Mouse (Mus musculus): Measurements from ENCODE around the gene Trappc3.

The Trappc3 gene

DNA sequence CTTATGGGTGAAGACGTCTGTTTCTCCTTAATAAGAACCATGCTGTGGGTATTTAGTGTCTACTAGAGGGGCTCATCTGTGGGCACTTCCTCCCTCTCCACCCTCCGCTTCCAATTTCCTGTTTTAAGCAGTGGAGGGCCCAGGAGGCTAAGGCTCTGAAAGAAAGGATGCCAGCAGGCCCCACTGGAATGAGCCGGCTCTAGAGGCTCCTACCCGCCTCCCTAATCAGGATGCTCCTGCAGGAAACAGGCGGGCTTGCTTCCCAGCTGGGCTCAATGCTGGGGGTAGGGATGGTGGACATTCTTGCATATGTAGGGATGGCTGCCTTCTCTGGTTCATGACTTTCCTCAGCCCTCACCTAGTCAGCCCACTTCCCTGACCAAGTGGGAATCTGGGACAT lies 51.1 kb downstream of the Trappc3 start:
- no peak for DNase-seq (ENCODE audit: low spot score)

GRCm38 (mm10) chr4:126314393-126314792 lies 52.3 kb downstream of the Trappc3 start:
- no peak for DNase-seq (ENCODE audit: low spot score)

DNA sequence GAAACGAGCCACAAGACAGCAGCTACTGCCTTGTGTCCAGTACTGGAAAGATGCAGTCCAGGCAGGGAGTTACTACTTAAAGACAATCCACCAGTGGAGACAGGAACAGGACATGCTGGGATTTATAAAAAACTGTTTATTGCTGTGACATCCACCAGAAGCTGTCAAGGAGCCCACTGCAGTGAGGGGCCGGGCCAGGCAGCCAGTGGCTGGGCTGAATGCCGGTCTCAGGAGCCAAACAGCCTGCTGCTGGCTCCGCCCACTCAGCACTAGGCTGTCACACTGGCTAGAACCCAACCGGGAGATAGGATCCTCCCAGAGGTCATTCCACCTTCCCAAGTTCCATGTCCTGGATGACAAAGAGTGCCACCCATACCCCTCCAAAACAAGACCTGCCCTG lies 53.8 kb downstream of the Trappc3 start:
- no peak for DNase-seq (ENCODE audit: low spot score)

GRCm38 (mm10) chr4:126316443-126317040 lies 54.4 kb downstream of the Trappc3 start:
- no peak for DNase-seq (ENCODE audit: low spot score)

- no peak for DNase-seq (ENCODE audit: low spot score)
Observed at GRCm38 (mm10) chr4:126319806-126320205, 57.7 kb downstream of the Trappc3 start.

DNA sequence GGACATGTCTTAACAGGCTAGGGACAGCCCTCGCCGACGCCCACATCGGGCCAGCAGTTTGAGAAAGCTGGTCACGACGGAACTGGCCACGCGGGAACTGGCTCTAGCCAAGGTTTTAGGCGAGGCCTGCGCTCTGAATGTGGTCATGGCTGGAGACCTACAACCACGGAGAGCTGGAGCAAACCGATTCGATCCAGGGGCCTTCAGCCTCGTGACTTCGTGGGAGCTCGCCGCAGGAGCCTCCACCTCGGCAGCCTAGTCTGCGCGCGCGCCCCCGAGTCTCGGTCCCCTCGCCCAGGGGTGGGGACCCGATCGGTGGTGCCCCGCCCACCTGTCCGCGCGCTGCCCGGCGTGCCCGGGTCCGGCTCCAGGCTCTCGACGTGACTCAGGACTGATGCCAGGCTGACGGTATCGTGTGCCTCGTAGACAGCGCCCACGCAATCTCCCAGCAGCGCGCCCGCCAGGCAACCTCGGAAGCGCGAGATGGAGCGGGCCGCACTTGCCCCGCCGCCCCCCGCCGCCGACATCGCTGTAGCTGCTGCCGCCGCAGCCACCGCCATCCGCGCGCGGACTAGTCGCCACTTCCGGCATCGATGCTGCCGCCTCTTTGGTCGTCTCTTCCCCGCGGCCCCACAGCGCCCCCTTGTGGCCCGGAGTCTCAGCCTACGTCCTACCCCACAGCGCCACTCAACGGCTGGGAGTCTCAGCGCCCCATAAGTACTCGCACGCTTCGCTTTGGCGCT lies 59.2 kb downstream of the Trappc3 start, which contains the start of gene Adprhl2:
Gene Adprhl2, minus strand, starts transcription at position 593 of the 743 bp plus-strand sequence.
- peak; percentile 100 for DNase-seq (ENCODE audit: low spot score)

- no peak for DNase-seq (ENCODE audit: low spot score)
Observed at GRCm38 (mm10) chr4:126321854-126322511, 59.9 kb downstream of the Trappc3 start.

DNA sequence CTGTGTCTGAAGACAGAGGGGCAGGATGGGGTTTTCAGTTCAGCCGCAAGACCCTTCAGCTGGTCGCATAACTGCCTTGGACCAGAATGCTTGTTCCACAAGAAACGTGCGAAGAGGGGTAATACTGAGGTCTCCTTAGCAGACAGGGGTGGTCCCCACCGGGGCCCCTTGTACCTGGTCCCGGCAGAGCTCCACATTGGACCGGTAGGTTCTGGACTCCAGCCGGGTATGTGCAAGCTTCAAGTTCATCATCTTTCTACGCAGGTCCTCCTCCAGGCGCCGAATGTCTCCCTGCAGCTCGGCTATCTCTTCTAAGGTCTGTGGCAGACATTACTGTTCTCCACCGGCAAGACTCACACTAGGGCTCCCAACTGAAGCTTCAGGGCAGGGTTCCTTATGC lies 60.5 kb downstream of the Trappc3 start:
- no peak for DNase-seq (ENCODE audit: low spot score)

GRCm38 (mm10) chr4:126324861-126325260 lies 62.7 kb downstream of the Trappc3 start:
- DNase-seq (ENCODE audit: low spot score) = peak; percentile 47

DNA sequence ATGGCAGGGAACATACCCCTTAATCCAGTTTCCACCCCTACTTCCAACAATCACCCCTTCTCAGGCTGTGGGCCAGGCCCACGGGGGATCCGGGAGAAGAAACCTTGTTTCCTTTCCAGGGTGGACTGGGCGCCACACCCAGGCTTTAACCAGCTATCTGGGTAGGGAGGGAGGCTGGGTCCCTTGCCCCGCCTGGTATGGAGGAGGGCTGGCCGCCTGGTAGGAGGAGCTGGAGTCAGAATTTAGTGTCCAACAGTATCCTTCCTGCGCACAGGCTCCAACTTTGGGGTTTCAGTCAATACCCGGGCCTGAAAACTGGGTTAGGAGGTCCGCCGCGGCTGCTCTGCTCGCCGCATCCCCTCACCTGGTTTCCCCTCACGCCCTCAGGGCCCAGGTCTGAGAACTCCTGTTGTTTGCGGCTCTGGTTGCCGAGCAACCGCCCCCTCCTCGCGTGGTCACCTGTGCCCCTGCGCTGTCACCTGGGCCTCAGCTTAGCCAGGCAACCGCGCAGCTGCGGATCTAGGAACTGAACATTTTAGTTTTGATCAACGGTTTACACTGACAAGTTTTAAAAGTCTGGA lies 63.2 kb downstream of the Trappc3 start, which contains the start of gene Tekt2:
Gene Tekt2, minus strand, starts transcription at position 408 of the 581 bp plus-strand sequence.
- DNase-seq (ENCODE audit: low spot score) = peak; percentile 64
